Mouse (Mus musculus) limb, embryonic 11.5 days (tissue): ENCODE measurements around the gene Snapc3. TPM values are rescaled to one million over a fixed set of nuclear protein-coding genes. Genes with fewer than 3 reads are reported as not detected.
"Not testable (repeated sequence)": the region's sequence is repeated elsewhere in the genome, so short reads cannot be mapped to it uniquely, and the experiment has no call there.

Experiments used
- ATAC-seq: fragments of 200-750 bp; cut with Nextera tagmentation; 2 replicates; pipeline ENCODE4 v1.8.0; 2017; ENCODE audit warnings: low read depth; ENCODE audit not compliant: insufficient number of reproducible peaks, low FRiP score, low TSS enrichment
- DNase-seq: peaks from one replicate; pipeline ENCODE4 v3.0.0-alpha.2; 2015; ENCODE audit warnings: low spot score
- H3K27ac ChIP-seq: fragments of 300-500 bp; sonication (generic); replicated peaks from 2 replicates; pipeline ENCODE4 v1.5.1; 2014; ENCODE audit warnings: low read depth, mild to moderate bottlenecking, low read length
- H3K27me3 ChIP-seq: fragments of 300-500 bp; sonication (generic); 2 replicates; pipeline ENCODE4 v1.6.1; 2014; ENCODE audit warnings: mild to moderate bottlenecking, low read length, mixed read lengths; ENCODE audit not compliant: control insufficient read depth, insufficient read depth
- H3K36me3 ChIP-seq: fragments of 300-500 bp; sonication (generic); 2 replicates; pipeline ENCODE4 v1.6.1; 2014; ENCODE audit warnings: mild to moderate bottlenecking, low read length, moderate library complexity, mixed read lengths; ENCODE audit not compliant: control insufficient read depth, insufficient read depth
- H3K4me1 ChIP-seq: fragments of 300-500 bp; sonication (generic); 2 replicates; pipeline ENCODE4 v1.6.1; 2014; ENCODE audit warnings: low read length, mixed read lengths; ENCODE audit not compliant: control insufficient read depth, insufficient read depth
- H3K4me2 ChIP-seq: fragments of 300-500 bp; sonication (generic); 2 replicates; pipeline ENCODE4 v1.6.1; 2014; ENCODE audit warnings: low read depth, mild to moderate bottlenecking, moderate library complexity; ENCODE audit not compliant: severe bottlenecking
- H3K4me3 ChIP-seq: fragments of 300-500 bp; sonication (generic); 2 replicates; pipeline ENCODE4 v1.5.1; 2014; ENCODE audit warnings: low read depth, low read length
- H3K9ac ChIP-seq: fragments of 300-500 bp; sonication (generic); 2 replicates; pipeline ENCODE4 v1.6.1; 2014; ENCODE audit warnings: mild to moderate bottlenecking, low read length
- H3K9me3 ChIP-seq: fragments of 300-500 bp; sonication (generic); 2 replicates; pipeline ENCODE4 v1.6.1; 2016; ENCODE audit warnings: low read length; ENCODE audit not compliant: control insufficient read depth
- WGBS: fragments of 180-500 bp; shearing (Covaris S2); extraction: QIAGEN DNeasy Blood & Tissue Kit; methylation state at CpG from one replicate; pipeline ENCODE4 v1.1.7; 2014; 5-methylcytosine and 5-hydroxymethylcytosine counted together
- polyA plus RNA-seq: library from polyadenylated mRNA; unstranded; fragments of >200 nt; fragmentation: Nextera tagmentation; extraction: Ambion mirVana; gene quantifications from 2 replicates; pipeline ENCODE4 v1.2.1, GENCODE M21; 2014

The Snapc3 gene
- polyA plus RNA-seq, 1 experiment from 2014 or later = 63.6 TPM

GRCm38 (mm10) chr4:83512217-83512616 lies 94.7 kb downstream of the Snapc3 start:
- DNase-seq (no peak), ATAC-seq (no peak)
- Histone ChIP-seq H3K9ac (no peak overlapping the region), H3K4me2 (no peak overlapping the region), H3K9me3 (no peaks in the 10 kb centered on the region), H3K4me3 (no peak overlapping the region), H3K27ac (no peak overlapping the region), H3K4me1 (no peaks in the 10 kb centered on the region), H3K27me3 (no peaks in the 10 kb centered on the region), H3K36me3 (no peaks in the 10 kb centered on the region)
- 86% methylated on average over 3 of the region's 3 CpGs for WGBS

- no peak overlapping the region for H3K9ac ChIP-seq
- no peaks in the 10 kb centered on the region for H3K27me3 ChIP-seq
- no peak overlapping the region for H3K4me2 ChIP-seq
- no peak overlapping the region for H3K4me3 ChIP-seq
- H3K27ac ChIP-seq = no peak overlapping the region
- 66% methylated on average over 2 of the region's 2 CpGs for WGBS
- H3K4me1 ChIP-seq = no peaks in the 10 kb centered on the region
- DNase-seq (no peak), ATAC-seq (no peak)
- H3K9me3 ChIP-seq = no peaks in the 10 kb centered on the region
- H3K36me3 ChIP-seq = no peaks in the 10 kb centered on the region
Measured at GRCm38 (mm10) chr4:83512644-83513043, 95.1 kb downstream of the Snapc3 start.

- no peaks in the 10 kb centered on the region for H3K27me3 ChIP-seq
- DNase-seq (no peak), ATAC-seq (no peak)
- H3K4me3 ChIP-seq = no peak overlapping the region
- H3K27ac ChIP-seq = no peak overlapping the region
- H3K9ac ChIP-seq = no peak overlapping the region
- 74% methylated on average over 1 of the region's 1 CpGs for WGBS
- no peaks in the 10 kb centered on the region for H3K9me3 ChIP-seq
- H3K36me3 ChIP-seq = no peaks in the 10 kb centered on the region
- no peaks in the 10 kb centered on the region for H3K4me1 ChIP-seq
- H3K4me2 ChIP-seq = no peak overlapping the region
Measured at GRCm38 (mm10) chr4:83514183-83514582, 96.7 kb downstream of the Snapc3 start.

GRCm38 (mm10) chr4:83514976-83515669 lies 97.6 kb downstream of the Snapc3 start:
- no peak overlapping the region for H3K4me3 ChIP-seq
- DNase-seq (no peak), ATAC-seq (no peak)
- H3K36me3 ChIP-seq = no peaks in the 10 kb centered on the region
- H3K27ac ChIP-seq = no peak overlapping the region
- no peak overlapping the region for H3K4me2 ChIP-seq
- H3K27me3 ChIP-seq = no peaks in the 10 kb centered on the region
- no peaks in the 10 kb centered on the region for H3K9me3 ChIP-seq
- 88% methylated on average over 10 of the region's 10 CpGs for WGBS
- no peak overlapping the region for H3K9ac ChIP-seq
- H3K4me1 ChIP-seq = no peaks in the 10 kb centered on the region

- H3K27ac ChIP-seq, H3K9ac ChIP-seq, DNase-seq, H3K27me3 ChIP-seq, H3K4me3 ChIP-seq, ATAC-seq, H3K9me3 ChIP-seq, H3K36me3 ChIP-seq, H3K4me2 ChIP-seq, H3K4me1 ChIP-seq: not testable (repeated sequence)
- 90% methylated on average over 5 of the region's 6 CpGs for WGBS
Measured at GRCm38 (mm10) chr4:83516144-83516543, 98.6 kb downstream of the Snapc3 start.

Other genes starting within 250 kb of the Snapc3 start
- 2.2 and 2.4 TPM in 2 replicates for gene Ttc39b, start 93.5 kb upstream of the Snapc3 start, polyA plus RNA-seq
- 313 and 341 TPM in 2 replicates for gene Psip1, start 68.7 kb downstream of the Snapc3 start, polyA plus RNA-seq
- 5.2 and 5.9 TPM in 2 replicates for gene Ccdc171, start 107.8 kb downstream of the Snapc3 start, polyA plus RNA-seq